Comparison of ENCODE assay signal across 10 mouse cellular contexts in genomic region chr3:87949955-87950515, GRCm38 (mm10). TPM values are rescaled to one million over a fixed set of nuclear protein-coding genes. Genes with fewer than 3 reads are reported as not detected.
DNase-seq lines count a peak whose midpoint lies in the region; ATAC-seq and TF ChIP-seq lines count a peak whose summit lies in the region.
"Had no signal": no experiment of that assay in that cellular context is flagged by ENCODE, and none has a peak within 500 bp of the region (broad histone marks: within the 10 kb centered on the region; RNA-seq: fewer than 3 reads in every experiment).

No protein-coding gene starts in this region.

- peaks cover 35% of the 10 kb centered on the region for H3K4me1 ChIP-seq in heart, embryonic 11.5 days (ENCODE audit: control insufficient read depth, insufficient read depth, low read length)
- peaks cover 8% of the 10 kb centered on the region for H3K4me1 ChIP-seq in ES-Bruce4 (ENCODE audit: control insufficient read depth, insufficient read depth, low read length)
- H3K4me1 ChIP-seq in forebrain, embryonic 13.5 days, result peaks cover 71% of the 10 kb centered on the region
- peaks cover 82% of the 10 kb centered on the region for H3K4me1 ChIP-seq in midbrain, embryonic 13.5 days (replicated peaks)

- TF ChIP-seq EP300 in ES-Bruce4 (IDR thresholded peaks at IDR 0.05; ENCODE audit: insufficient read depth, low read depth, low read length), result peak; percentile 72

- peak overlapping the region; percentile 60 for H3K4me2 ChIP-seq in heart, embryonic 11.5 days
- peak overlapping the region; percentile 69 for H3K4me2 ChIP-seq in forebrain, embryonic 13.5 days
- peak overlapping the region; percentile 62 for H3K4me2 ChIP-seq in midbrain, embryonic 13.5 days (replicated peaks)

- H3K27me3 ChIP-seq in heart, embryonic 11.5 days (ENCODE audit: control insufficient read depth, insufficient read depth, low read length), result peaks cover 56% of the 10 kb centered on the region
- no peaks in the 10 kb centered on the region; the same call in 1 of the 2 replicates for H3K27me3 ChIP-seq in ES-Bruce4 (ENCODE audit: control insufficient read depth, insufficient read depth, low read length, poor library complexity, severe bottlenecking)
- 0 out of 2 replicates have a peak, but pooled peaks cover 4% of the 10 kb centered on the region for H3K27me3 ChIP-seq in forebrain, embryonic 13.5 days
- H3K27me3 ChIP-seq in midbrain, embryonic 13.5 days, result no peaks in the 10 kb centered on the region

- 9% methylated on average over 13 of the region's 13 CpGs for WGBS in heart, embryonic 11.5 days (ENCODE audit: insufficient replicate concordance)
- WGBS in forebrain, embryonic 13.5 days, result 5% methylated on average over 13 of the region's 13 CpGs
- WGBS in midbrain, embryonic 13.5 days, result 5% methylated on average over 13 of the region's 13 CpGs

- no peaks in the 10 kb centered on the region for H3K36me3 ChIP-seq in heart, embryonic 11.5 days (ENCODE audit: control insufficient read depth, insufficient read depth, low read length)
- H3K36me3 ChIP-seq in ES-Bruce4 (ENCODE audit: control insufficient read depth, insufficient read depth, low read length, poor library complexity, severe bottlenecking), result no peaks in the 10 kb centered on the region
- no peaks in the 10 kb centered on the region for H3K36me3 ChIP-seq in forebrain, embryonic 13.5 days (ENCODE audit: poor library complexity, severe bottlenecking)
- no peaks in the 10 kb centered on the region for H3K36me3 ChIP-seq in midbrain, embryonic 13.5 days

- TF ChIP-seq POLR2A in ES-Bruce4 (IDR thresholded peaks at IDR 0.05; ENCODE audit: insufficient read depth, low read length), result no peak

- H3K4me3 ChIP-seq in heart, embryonic 11.5 days (ENCODE audit: low read depth, low read length), result no peak overlapping the region
- 0 out of 2 replicates have a peak overlapping the region, but pooled peaks have one; percentile 4 for H3K4me3 ChIP-seq in ES-Bruce4 (ENCODE audit: low read depth, low read length)
- peak overlapping the region; percentile 36; the same call in 1 of the 2 replicates for H3K4me3 ChIP-seq in forebrain, embryonic 13.5 days
- H3K4me3 ChIP-seq in midbrain, embryonic 13.5 days (replicated peaks), result peak overlapping the region; percentile 29
- H3K4me3 ChIP-seq: megakaryocyte, embryonic 14.5 days had no signal

- no peaks in the 10 kb centered on the region for H3K9me3 ChIP-seq in heart, embryonic 11.5 days (replicated peaks; ENCODE audit: control insufficient read depth, low read length)
- H3K9me3 ChIP-seq in ES-Bruce4 (replicated peaks; ENCODE audit: control insufficient read depth, insufficient read depth, low read length, poor library complexity, severe bottlenecking), result no peaks in the 10 kb centered on the region
- H3K9me3 ChIP-seq in forebrain, embryonic 13.5 days (replicated peaks), result no peaks in the 10 kb centered on the region
- H3K9me3 ChIP-seq in midbrain, embryonic 13.5 days, result no peaks in the 10 kb centered on the region
- H3K9me3 ChIP-seq: megakaryocyte, embryonic 14.5 days had no signal

- no peak overlapping the region for H3K27ac ChIP-seq in heart, embryonic 11.5 days (ENCODE audit: low read depth, low read length)
- no peak overlapping the region for H3K27ac ChIP-seq in ES-Bruce4 (ENCODE audit: insufficient read depth, low read length)
- H3K27ac ChIP-seq in forebrain, embryonic 13.5 days, result peak overlapping the region; percentile 51; the same call in 1 of the 2 replicates
- H3K27ac ChIP-seq in midbrain, embryonic 13.5 days, result peak overlapping the region; percentile 59

- DNase-seq in heart, adult 9 months (ENCODE audit: low spot score in 2 of 2), result no peak
- DNase-seq in thymus, postnatal 14 days, result no peak
- no peak for DNase-seq in cerebellum, adult 9-10 months
- DNase-seq in left cerebral cortex, postnatal 36 days (ENCODE audit: low spot score in 2 of 2), result no peak

- no peak for TF ChIP-seq CTCF in ES-Bruce4 (IDR thresholded peaks at IDR 0.05; ENCODE audit: low read depth, low read length)

- no peak for ATAC-seq in heart, embryonic 11.5 days (replicated peaks; ENCODE audit: insufficient number of reproducible peaks, low FRiP score, low TSS enrichment)
- no peak for ATAC-seq in forebrain, embryonic 13.5 days
- ATAC-seq in midbrain, embryonic 13.5 days, result no peak

- intact Hi-C loops in left cerebral cortex, postnatal 36 days (cut with DNase I), result no loop called here

- H3K9ac ChIP-seq in heart, embryonic 11.5 days (ENCODE audit: low read depth, low read length), result no peak overlapping the region
- no peak overlapping the region for H3K9ac ChIP-seq in ES-Bruce4 (ENCODE audit: low read depth, poor library complexity, severe bottlenecking)
- peak overlapping the region; percentile 51 for H3K9ac ChIP-seq in forebrain, embryonic 13.5 days
- peak overlapping the region; percentile 52; the same call in 1 of the 2 replicates for H3K9ac ChIP-seq in midbrain, embryonic 13.5 days (replicated peaks)

RNA-seq across cellular contexts. Expression of gene Crabp2, which starts 1.6 kb away (rescaled TPM):
- 24.1 and 25.1 TPM in 2 replicates for polyA plus RNA-seq in heart, embryonic 11.5 days (2014; fragmentation: Nextera tagmentation; extraction: Ambion mirVana)
- polyA plus RNA-seq in ES-Bruce4 (2011; ENCODE audit: insufficient read depth, insufficient read length, low read depth, missing spikeins), result 11.9 and 12.0 TPM in 2 replicates
- 67.1 and 89.5 TPM in 2 replicates for polyA plus RNA-seq in forebrain, embryonic 13.5 days (2015; fragmentation: Nextera tagmentation; extraction: Ambion mirVana)
- 129 and 135 TPM in 2 replicates for polyA plus RNA-seq in midbrain, embryonic 13.5 days (2015; fragmentation: Nextera tagmentation; extraction: Ambion mirVana)
- 1 to 10 TPM; 3.4 to 6.0 TPM for total RNA-seq in left cerebral cortex, postnatal 36 days (2021)
- total RNA-seq: hematopoietic stem cell, adult 5-6 weeks had no signal

RNA-seq across cellular contexts. Expression of gene Rrnad1, which starts 19.5 kb away (rescaled TPM):
- polyA plus RNA-seq in heart, embryonic 11.5 days (2014; fragmentation: Nextera tagmentation; extraction: Ambion mirVana), result 14.3 and 14.9 TPM in 2 replicates
- polyA plus RNA-seq in ES-Bruce4 (2011; ENCODE audit: insufficient read depth, insufficient read length, low read depth, missing spikeins), result 14.9 and 18.8 TPM in 2 replicates
- polyA plus RNA-seq in forebrain, embryonic 13.5 days (2015; fragmentation: Nextera tagmentation; extraction: Ambion mirVana), result 20.7 and 22.7 TPM in 2 replicates
- polyA plus RNA-seq in midbrain, embryonic 13.5 days (2015; fragmentation: Nextera tagmentation; extraction: Ambion mirVana), result 19.8 and 24.9 TPM in 2 replicates
- 10 to 100 TPM; 16.4 to 23.9 TPM for total RNA-seq in left cerebral cortex, postnatal 36 days (2021)

RNA-seq across cellular contexts. Expression of gene Isg20l2, which starts 19.9 kb away (rescaled TPM):
- 25.0 and 30.2 TPM in 2 replicates for polyA plus RNA-seq in heart, embryonic 11.5 days (2014; fragmentation: Nextera tagmentation; extraction: Ambion mirVana)
- polyA plus RNA-seq in ES-Bruce4 (2011; ENCODE audit: insufficient read depth, insufficient read length, low read depth, missing spikeins), result 64.3 and 68.4 TPM in 2 replicates
- polyA plus RNA-seq in forebrain, embryonic 13.5 days (2015; fragmentation: Nextera tagmentation; extraction: Ambion mirVana), result 61.8 and 63.0 TPM in 2 replicates
- 49.2 and 51.0 TPM in 2 replicates for polyA plus RNA-seq in midbrain, embryonic 13.5 days (2015; fragmentation: Nextera tagmentation; extraction: Ambion mirVana)
- 10 to 100 TPM; 12.9 to 14.3 TPM for total RNA-seq in left cerebral cortex, postnatal 36 days (2021)

RNA-seq across cellular contexts. Expression of gene Nes, which starts 20.8 kb away (rescaled TPM):
- polyA plus RNA-seq in heart, embryonic 11.5 days (2014; fragmentation: Nextera tagmentation; extraction: Ambion mirVana), result 11.1 and 15.1 TPM in 2 replicates
- polyA plus RNA-seq in ES-Bruce4 (2011; ENCODE audit: insufficient read depth, insufficient read length, low read depth, missing spikeins), result 34.5 and 36.0 TPM in 2 replicates
- polyA plus RNA-seq in forebrain, embryonic 13.5 days (2015; fragmentation: Nextera tagmentation; extraction: Ambion mirVana), result 76.3 and 79.9 TPM in 2 replicates
- polyA plus RNA-seq in midbrain, embryonic 13.5 days (2015; fragmentation: Nextera tagmentation; extraction: Ambion mirVana), result 61.9 and 77.6 TPM in 2 replicates
- 1 to 10 TPM; 4.6 to 6.2 TPM for total RNA-seq in left cerebral cortex, postnatal 36 days (2021)

RNA-seq across cellular contexts. Expression of gene Mrpl24, which starts 30.7 kb away (rescaled TPM):
- 67.3 and 68.2 TPM in 2 replicates for polyA plus RNA-seq in heart, embryonic 11.5 days (2014; fragmentation: Nextera tagmentation; extraction: Ambion mirVana)
- 207 and 219 TPM in 2 replicates for polyA plus RNA-seq in ES-Bruce4 (2011; ENCODE audit: insufficient read depth, insufficient read length, low read depth, missing spikeins)
- 70.2 and 77.2 TPM in 2 replicates for polyA plus RNA-seq in forebrain, embryonic 13.5 days (2015; fragmentation: Nextera tagmentation; extraction: Ambion mirVana)
- 69.1 and 72.1 TPM in 2 replicates for polyA plus RNA-seq in midbrain, embryonic 13.5 days (2015; fragmentation: Nextera tagmentation; extraction: Ambion mirVana)
- total RNA-seq in left cerebral cortex, postnatal 36 days (2021), result 10 to 100 TPM; 44.6 to 54.9 TPM

Comparison
In these comparisons a context has a peak if more than half of its experiments do, and no peak if none do; other contexts are left out.
1. H3K27ac ChIP-seq: peak in forebrain, embryonic 13.5 days (single experiment) and midbrain, embryonic 13.5 days (single experiment); none in heart, embryonic 11.5 days (single experiment) and ES-Bruce4 (single experiment).
2. H3K9ac ChIP-seq: peak in forebrain, embryonic 13.5 days (single experiment) and midbrain, embryonic 13.5 days (single experiment); none in heart, embryonic 11.5 days (single experiment) and ES-Bruce4 (single experiment).
3. Peak in every context shown above with its lines, with median percentiles within 50 percentile points of each other: H3K4me2 ChIP-seq.